Mouse (Mus musculus): ENCODE results near the gene Adipoq. TPM values are rescaled to one million over a fixed set of nuclear protein-coding genes. Genes with fewer than 3 reads are reported as not detected.

Gene Adipoq
- total RNA-seq, 1 experiment = 0.22 TPM

DNA sequence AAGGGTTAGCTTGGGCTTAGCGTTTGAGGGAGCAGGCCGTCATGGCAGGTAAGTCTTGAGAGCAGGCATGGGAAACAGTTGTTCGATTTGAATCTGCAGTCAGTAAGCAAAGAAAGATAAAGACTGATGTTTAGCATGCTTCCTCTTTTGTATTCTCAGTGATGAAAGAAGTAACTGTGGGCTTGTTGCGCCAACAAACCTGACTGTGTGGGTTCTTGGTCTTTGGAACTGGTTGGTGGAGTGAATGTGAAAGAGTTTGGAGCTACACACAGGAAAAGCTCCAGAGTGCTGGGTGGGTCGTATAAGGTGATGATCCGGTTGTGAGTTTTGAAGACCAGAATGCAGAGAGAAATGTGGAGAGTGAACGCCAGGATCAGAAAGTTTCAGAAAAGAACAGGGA lies 49.3 kb downstream of the Adipoq start:
- no peak overlapping the region for H3K4me3 ChIP-seq (ENCODE audit: insufficient read depth in 1 of 2, low read depth in 1 of 2, low read length in 2 of 2, poor library complexity in 1 of 2, severe bottlenecking in 1 of 2)
- H3K9ac ChIP-seq (ENCODE audit: insufficient read depth, low read depth, low read length, poor library complexity, severe bottlenecking) = no peak overlapping the region
- H3K36me3 ChIP-seq (ENCODE audit: control insufficient read depth, insufficient read depth, low read length, poor library complexity, severe bottlenecking) = no peaks in the 10 kb centered on the region
- no peaks in the 10 kb centered on the region for H3K9me3 ChIP-seq (ENCODE audit: control insufficient read depth, insufficient read depth, low read depth, low read length)
- no peak overlapping the region for H3K27ac ChIP-seq (ENCODE audit: insufficient read depth, low read depth, low read length, poor library complexity, severe bottlenecking)
- no peaks in the 10 kb centered on the region for H3K4me1 ChIP-seq (ENCODE audit: control insufficient read depth in 2 of 2, insufficient read depth in 2 of 2, low read length in 2 of 2, poor library complexity in 1 of 2)
- no peak for DNase-seq (ENCODE audit: low read depth, low spot score)
- in situ Hi-C loops (cut with MboI; ENCODE audit: low sequenced_read_pairs in 2 of 2, unreplicated experiment in 2 of 2) = no loop called here
- TF ChIP-seq MAFK (IDR thresholded peaks at IDR 0.05; ENCODE audit: insufficient read depth, low read depth, low read length) (no peak), ZC3H11A (IDR thresholded peaks at IDR 0.05; ENCODE audit: borderline replicate concordance, low read depth, low read length) (no peak), CHD2 (IDR thresholded peaks at IDR 0.05; ENCODE audit: low read depth, low read length) (no peak), HCFC1 (IDR thresholded peaks at IDR 0.05; ENCODE audit: borderline replicate concordance, insufficient read depth, low read length) (no peak), ZNF384 (IDR thresholded peaks at IDR 0.05; ENCODE audit: low read depth, low read length) (no peak)

DNA sequence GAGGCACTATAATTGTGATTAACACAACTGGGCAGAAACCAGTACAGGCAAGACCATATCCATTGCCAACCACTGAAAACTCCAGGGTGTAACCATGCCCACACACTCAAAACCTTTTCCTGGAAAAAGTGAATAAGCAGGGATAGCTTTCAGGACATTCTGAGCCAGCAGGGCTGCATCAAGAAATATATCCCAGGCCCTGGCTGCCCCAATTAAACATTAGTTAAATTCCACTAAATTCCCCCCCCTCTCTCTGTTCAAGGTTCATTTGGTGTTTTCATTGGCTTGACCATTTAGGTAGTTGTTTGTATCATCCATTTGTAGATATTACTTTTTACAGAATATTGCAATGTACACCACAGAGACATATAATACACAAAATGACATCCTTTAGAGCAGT lies 50.0 kb downstream of the Adipoq start:
- H3K36me3 ChIP-seq (ENCODE audit: control insufficient read depth, insufficient read depth, low read length, poor library complexity, severe bottlenecking) = no peaks in the 10 kb centered on the region
- in situ Hi-C loops (cut with MboI; ENCODE audit: low sequenced_read_pairs in 2 of 2, unreplicated experiment in 2 of 2) = no loop called here
- no peak overlapping the region for H3K9ac ChIP-seq (ENCODE audit: insufficient read depth, low read depth, low read length, poor library complexity, severe bottlenecking)
- no peaks in the 10 kb centered on the region for H3K4me1 ChIP-seq (ENCODE audit: control insufficient read depth in 2 of 2, insufficient read depth in 2 of 2, low read length in 2 of 2, poor library complexity in 1 of 2)
- no peak overlapping the region for H3K4me3 ChIP-seq (ENCODE audit: insufficient read depth in 1 of 2, low read depth in 1 of 2, low read length in 2 of 2, poor library complexity in 1 of 2, severe bottlenecking in 1 of 2)
- no peak overlapping the region for H3K27ac ChIP-seq (ENCODE audit: insufficient read depth, low read depth, low read length, poor library complexity, severe bottlenecking)
- H3K9me3 ChIP-seq (ENCODE audit: control insufficient read depth, insufficient read depth, low read depth, low read length) = no peaks in the 10 kb centered on the region
- no peak for DNase-seq (ENCODE audit: low read depth, low spot score)
- TF ChIP-seq ZNF384 (IDR thresholded peaks at IDR 0.05; ENCODE audit: low read depth, low read length) (no peak), HCFC1 (IDR thresholded peaks at IDR 0.05; ENCODE audit: borderline replicate concordance, insufficient read depth, low read length) (no peak), MAFK (IDR thresholded peaks at IDR 0.05; ENCODE audit: insufficient read depth, low read depth, low read length) (no peak), ZC3H11A (IDR thresholded peaks at IDR 0.05; ENCODE audit: borderline replicate concordance, low read depth, low read length) (no peak), CHD2 (IDR thresholded peaks at IDR 0.05; ENCODE audit: low read depth, low read length) (no peak)

DNA sequence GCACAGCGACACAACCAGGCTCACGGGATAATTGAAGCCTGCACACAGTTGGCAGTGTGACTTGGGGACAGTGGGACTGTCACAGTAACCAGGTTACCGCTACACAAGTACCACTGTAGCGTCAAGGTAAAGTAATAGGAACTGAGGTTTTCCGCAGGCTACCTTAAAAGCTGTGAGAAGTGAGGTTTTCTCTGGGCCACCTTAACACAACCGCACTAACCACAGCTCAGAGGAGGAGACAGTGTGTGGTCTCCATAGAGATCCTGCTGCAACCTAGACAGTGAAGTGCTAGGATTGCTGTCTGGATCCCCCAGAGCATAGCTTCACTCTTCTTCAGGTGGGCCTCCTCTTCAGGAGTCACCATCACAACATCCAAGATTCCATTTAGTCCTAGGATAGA lies 50.5 kb downstream of the Adipoq start:
- Histone ChIP-seq H3K4me3 (ENCODE audit: insufficient read depth in 1 of 2, low read depth in 1 of 2, low read length in 2 of 2, poor library complexity in 1 of 2, severe bottlenecking in 1 of 2) (no peak overlapping the region), H3K36me3 (ENCODE audit: control insufficient read depth, insufficient read depth, low read length, poor library complexity, severe bottlenecking) (no peaks in the 10 kb centered on the region), H3K9ac (ENCODE audit: insufficient read depth, low read depth, low read length, poor library complexity, severe bottlenecking) (no peak overlapping the region), H3K4me1 (ENCODE audit: control insufficient read depth in 2 of 2, insufficient read depth in 2 of 2, low read length in 2 of 2, poor library complexity in 1 of 2) (no peaks in the 10 kb centered on the region), H3K27ac (ENCODE audit: insufficient read depth, low read depth, low read length, poor library complexity, severe bottlenecking) (no peak overlapping the region), H3K9me3 (ENCODE audit: control insufficient read depth, insufficient read depth, low read depth, low read length) (no peaks in the 10 kb centered on the region)
- no peak for DNase-seq (ENCODE audit: low read depth, low spot score)
- TF ChIP-seq MAFK (IDR thresholded peaks at IDR 0.05; ENCODE audit: insufficient read depth, low read depth, low read length) (no peak), HCFC1 (IDR thresholded peaks at IDR 0.05; ENCODE audit: borderline replicate concordance, insufficient read depth, low read length) (no peak), ZC3H11A (IDR thresholded peaks at IDR 0.05; ENCODE audit: borderline replicate concordance, low read depth, low read length) (no peak), ZNF384 (IDR thresholded peaks at IDR 0.05; ENCODE audit: low read depth, low read length) (no peak), CHD2 (IDR thresholded peaks at IDR 0.05; ENCODE audit: low read depth, low read length) (no peak)
- in situ Hi-C loops (cut with MboI; ENCODE audit: low sequenced_read_pairs in 2 of 2, unreplicated experiment in 2 of 2) = no loop called here

DNA sequence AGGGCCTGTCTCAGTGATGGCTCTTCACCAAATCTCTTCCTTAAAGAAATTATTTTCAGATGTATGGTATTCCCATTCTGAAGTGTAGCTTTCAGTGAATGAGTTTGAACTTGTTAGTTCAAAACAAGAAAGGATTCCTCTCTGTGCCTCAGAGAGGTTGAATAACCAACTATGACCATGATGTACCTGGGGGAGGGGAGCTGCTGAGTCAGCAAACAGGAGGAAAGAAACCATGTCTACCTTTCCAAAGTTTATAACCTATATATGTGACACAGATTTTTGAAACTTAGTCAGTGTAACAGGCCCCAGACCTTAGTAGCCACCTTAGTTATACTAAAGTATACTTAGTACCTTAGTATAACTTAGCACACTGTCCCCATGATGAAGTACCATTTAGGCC lies 55.2 kb downstream of the Adipoq start:
- in situ Hi-C loops (cut with MboI; ENCODE audit: low sequenced_read_pairs in 2 of 2, unreplicated experiment in 2 of 2) = no loop called here
- Histone ChIP-seq H3K4me3 (ENCODE audit: insufficient read depth in 1 of 2, low read depth in 1 of 2, low read length in 2 of 2, poor library complexity in 1 of 2, severe bottlenecking in 1 of 2) (no peak overlapping the region), H3K4me1 (ENCODE audit: control insufficient read depth in 2 of 2, insufficient read depth in 2 of 2, low read length in 2 of 2, poor library complexity in 1 of 2) (no peaks in the 10 kb centered on the region), H3K36me3 (ENCODE audit: control insufficient read depth, insufficient read depth, low read length, poor library complexity, severe bottlenecking) (no peaks in the 10 kb centered on the region), H3K9ac (ENCODE audit: insufficient read depth, low read depth, low read length, poor library complexity, severe bottlenecking) (no peak overlapping the region), H3K9me3 (ENCODE audit: control insufficient read depth, insufficient read depth, low read depth, low read length) (no peaks in the 10 kb centered on the region), H3K27ac (ENCODE audit: insufficient read depth, low read depth, low read length, poor library complexity, severe bottlenecking) (no peak overlapping the region)
- DNase-seq (ENCODE audit: low read depth, low spot score) = no peak
- no peak for TF ChIP-seq ZC3H11A (IDR thresholded peaks at IDR 0.05; ENCODE audit: borderline replicate concordance, low read depth, low read length)
- peak; percentile 76 for TF ChIP-seq MAFK (IDR thresholded peaks at IDR 0.05; ENCODE audit: insufficient read depth, low read depth, low read length)

Other genes starting within 250 kb of the Adipoq start
- 3.7 and 4.7 TPM in 2 replicates for gene Fetub, start 228.2 kb upstream of the Adipoq start, total RNA-seq (2012; rRNA removed)
- gene Hrg, start 195.5 kb upstream of the Adipoq start, total RNA-seq (2012; rRNA removed) = not detected in 2 replicates
- 0.22 TPM in 1 of 2 replicates, not detected in the other for gene Kng2, start 117.1 kb upstream of the Adipoq start, total RNA-seq (2012; rRNA removed)
- 0.32 and 0.49 TPM in 2 replicates for gene Kng1, start 88.7 kb upstream of the Adipoq start, total RNA-seq (2012; rRNA removed)
- 983 and 1,290 TPM in 2 replicates for gene Eif4a2, start 39.1 kb upstream of the Adipoq start, total RNA-seq (2012; rRNA removed)
- 51.1 and 71.7 TPM in 2 replicates for gene Rfc4, start 18.8 kb upstream of the Adipoq start, total RNA-seq (2012; rRNA removed)
- gene St6gal1, start 78.2 kb downstream of the Adipoq start, total RNA-seq (2012; rRNA removed) = 7.2 and 7.7 TPM in 2 replicates

Measured in ES-E14 (cell line).